Mouse (Mus musculus): Measurements from ENCODE around the gene Zfp541.

DNA sequence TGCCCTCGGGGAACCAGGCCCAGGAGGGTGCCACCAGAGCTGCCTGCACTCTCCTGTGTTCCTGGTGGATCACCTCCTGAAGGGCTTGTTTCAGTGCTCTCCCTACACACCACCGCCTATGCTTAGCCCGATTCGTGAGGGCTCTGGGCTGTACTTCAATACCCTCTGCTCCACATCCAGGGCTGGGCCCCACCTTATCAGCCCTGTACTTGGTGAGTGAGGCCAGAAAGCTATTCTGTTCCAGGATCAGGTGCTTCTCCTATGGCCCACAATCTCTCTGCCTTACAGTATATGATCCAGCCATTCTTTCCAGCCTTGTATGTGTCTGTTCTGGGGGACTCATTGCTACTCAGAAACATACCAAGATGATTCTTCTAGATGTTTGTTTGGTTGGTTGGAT lies 21.7 kb downstream of the Zfp541 start:
- TF ChIP-seq CTCF (IDR thresholded peaks at IDR 0.05; ENCODE audit: control insufficient read depth, insufficient read depth, low read length) (no peak), POLR2A (IDR thresholded peaks at IDR 0.05; ENCODE audit: borderline replicate concordance, control insufficient read depth, low read depth, low read length) (no peak)
